Mouse (Mus musculus) erythroid progenitor cell, adult 5-6 weeks (primary cell): ENCODE results near the gene Stip1. TPM values are rescaled to one million over a fixed set of nuclear protein-coding genes. Genes with fewer than 3 reads are reported as not detected.

Experiments used
- ATAC-seq: replicated peaks from 2 replicates; pipeline ENCODE4 v1.8.0; 2016; ENCODE audit warnings: moderate number of reproducible peaks, mild to moderate bottlenecking, moderate TSS enrichment, inconsistent platforms; ENCODE audit not compliant: poor library complexity, low FRiP score, severe bottlenecking
- total RNA-seq, 2 experiments: library from RNA; stranded (forward) in 1 of 2; stranded (reverse) in 1 of 2; fragments of 150-400 nt in 1 of 2; fragments of 186-747, 209-891 nt in 1 of 2; gene quantifications; 2 replicates each; pipeline versions ENCODE4 v1.2.3 to v1.2.4; 2015 to 2017; ENCODE audit warnings: low replicate concordance in 2 of 2

Gene Stip1
- total RNA-seq, 2 experiments from 2014 or later, result 59.5 to 60.8 TPM

DNA sequence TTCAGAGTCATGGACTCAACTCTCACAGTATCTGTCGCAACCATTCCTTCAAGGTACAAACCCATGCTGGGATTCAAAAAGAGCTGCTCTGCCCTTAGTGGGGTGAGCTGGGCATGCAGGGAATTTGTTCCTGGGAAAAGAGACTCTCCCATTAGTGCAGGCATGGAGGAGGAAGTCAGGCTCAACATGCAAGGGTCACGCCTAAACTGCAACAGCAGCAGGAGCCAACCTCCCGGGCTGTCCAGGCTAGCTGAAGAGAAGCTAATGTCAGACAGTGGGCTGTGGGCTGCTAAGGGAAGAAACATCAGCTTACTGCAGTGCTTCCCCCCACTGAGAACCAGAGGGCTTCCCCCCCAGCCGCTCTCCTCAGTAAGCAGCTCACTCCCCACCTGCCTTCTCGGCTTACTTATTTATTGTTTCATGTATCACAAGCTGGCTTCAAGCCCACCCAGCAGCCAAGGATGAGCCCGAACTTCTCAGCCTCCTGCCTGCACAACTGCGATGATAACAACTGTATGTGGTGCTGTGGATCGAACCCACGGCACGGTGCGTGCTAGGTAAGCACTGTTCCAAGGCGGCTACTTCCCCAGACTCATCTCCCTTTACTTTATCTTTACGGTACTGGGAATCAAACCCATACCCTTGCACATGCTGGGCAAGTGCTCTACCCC is 67.4 kb downstream of the Stip1 start:
- ATAC-seq, result no peak

DNA sequence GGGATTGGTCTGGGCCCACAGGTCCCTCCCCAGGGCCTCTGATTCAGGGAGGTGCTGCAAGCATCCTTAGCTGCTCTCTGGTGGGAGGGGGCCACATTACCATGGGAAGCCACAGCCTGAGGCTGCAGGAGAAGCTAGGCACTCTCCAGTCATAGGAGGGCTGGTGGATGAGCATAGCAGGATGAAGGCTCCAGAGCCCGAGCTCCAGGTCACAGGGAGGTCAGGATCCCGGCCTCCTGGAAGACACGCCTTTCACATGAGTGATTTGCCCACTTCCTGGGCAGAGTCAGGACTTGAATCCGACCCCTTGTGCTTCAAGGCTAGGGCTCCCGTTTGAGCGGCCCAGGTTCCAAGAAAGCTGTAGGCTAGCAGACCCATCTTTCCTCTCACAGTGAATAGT is 68.1 kb downstream of the Stip1 start:
- ATAC-seq, result no peak

Other genes starting within 250 kb of the Stip1 start
- 0.72 TPM in 1 of 2 replicates, not detected in the other for gene Rps6ka4, start 199.3 kb downstream of the Stip1 start, total RNA-seq (2015; ENCODE audit: low replicate concordance)
- gene Rps6ka4, start 199.3 kb downstream of the Stip1 start, total RNA-seq (2017; ENCODE audit: low replicate concordance), result 1.2 and 1.5 TPM in 2 replicates
- 4.2 and 9.4 TPM in 2 replicates for gene Ccdc88b, start 181.8 kb downstream of the Stip1 start, total RNA-seq (2015; ENCODE audit: low replicate concordance)
- gene Ccdc88b, start 181.8 kb downstream of the Stip1 start, total RNA-seq (2017; ENCODE audit: low replicate concordance), result 6.4 and 12.1 TPM in 2 replicates
- 30.6 and 44.0 TPM in 2 replicates for gene Trmt112, start 130.3 kb downstream of the Stip1 start, total RNA-seq (2015; ENCODE audit: low replicate concordance)
- 20.2 and 33.6 TPM in 2 replicates for gene Trmt112, start 130.3 kb downstream of the Stip1 start, total RNA-seq (2017; ENCODE audit: low replicate concordance)
- gene Prdx5, start 129.9 kb downstream of the Stip1 start, total RNA-seq (2015; ENCODE audit: low replicate concordance), result 130 and 145 TPM in 2 replicates
- gene Prdx5, start 129.9 kb downstream of the Stip1 start, total RNA-seq (2017; ENCODE audit: low replicate concordance), result 101 and 126 TPM in 2 replicates
- gene Esrra, start 118.2 kb downstream of the Stip1 start, total RNA-seq (2015; ENCODE audit: low replicate concordance), result 2.9 and 3.4 TPM in 2 replicates
- 0.61 and 2.7 TPM in 2 replicates for gene Esrra, start 118.2 kb downstream of the Stip1 start, total RNA-seq (2017; ENCODE audit: low replicate concordance)
- not detected in 2 replicates for gene Catsperz, start 114.6 kb downstream of the Stip1 start, total RNA-seq (2015; ENCODE audit: low replicate concordance)
- gene Catsperz, start 114.6 kb downstream of the Stip1 start, total RNA-seq (2017; ENCODE audit: low replicate concordance), result not detected in 2 replicates
- gene Kcnk4, start 105.5 kb downstream of the Stip1 start, total RNA-seq (2015; ENCODE audit: low replicate concordance), result not detected in 2 replicates
- gene Kcnk4, start 105.5 kb downstream of the Stip1 start, total RNA-seq (2017; ENCODE audit: low replicate concordance), result not detected in 2 replicates
- 2.9 and 5.0 TPM in 2 replicates for gene Bad, start 98.1 kb downstream of the Stip1 start, total RNA-seq (2015; ENCODE audit: low replicate concordance)
- 6.3 and 10.9 TPM in 2 replicates for gene Bad, start 98.1 kb downstream of the Stip1 start, total RNA-seq (2017; ENCODE audit: low replicate concordance)
- 2.9 TPM in 2 replicates for gene Gpr137, start 97.5 kb downstream of the Stip1 start, total RNA-seq (2015; ENCODE audit: low replicate concordance)
- gene Gpr137, start 97.5 kb downstream of the Stip1 start, total RNA-seq (2017; ENCODE audit: low replicate concordance), result 2.8 TPM in 1 of 2 replicates, not detected in the other
- 31.0 and 59.1 TPM in 2 replicates for gene Ppp1r14b, start 65.0 kb downstream of the Stip1 start, total RNA-seq (2015; ENCODE audit: low replicate concordance)
- 0.91 and 10.4 TPM in 2 replicates for gene Ppp1r14b, start 65.0 kb downstream of the Stip1 start, total RNA-seq (2017; ENCODE audit: low replicate concordance)
- 1.4 and 1.7 TPM in 2 replicates for gene Plcb3, start 63.5 kb downstream of the Stip1 start, total RNA-seq (2015; ENCODE audit: low replicate concordance)
- 0.68 and 1.8 TPM in 2 replicates for gene Plcb3, start 63.5 kb downstream of the Stip1 start, total RNA-seq (2017; ENCODE audit: low replicate concordance)
- 38.1 and 93.3 TPM in 2 replicates for gene Fkbp2, start 59.5 kb downstream of the Stip1 start, total RNA-seq (2015; ENCODE audit: low replicate concordance)
- 31.0 and 34.9 TPM in 2 replicates for gene Fkbp2, start 59.5 kb downstream of the Stip1 start, total RNA-seq (2017; ENCODE audit: low replicate concordance)
- 13.7 and 22.2 TPM in 2 replicates for gene Vegfb, start 52.3 kb downstream of the Stip1 start, total RNA-seq (2015; ENCODE audit: low replicate concordance)
- 0.98 and 4.1 TPM in 2 replicates for gene Vegfb, start 52.3 kb downstream of the Stip1 start, total RNA-seq (2017; ENCODE audit: low replicate concordance)
- gene Dnajc4, start 47.4 kb downstream of the Stip1 start, total RNA-seq (2015; ENCODE audit: low replicate concordance), result 11.5 TPM in 1 of 2 replicates, not detected in the other
- 2.2 and 2.6 TPM in 2 replicates for gene Dnajc4, start 47.4 kb downstream of the Stip1 start, total RNA-seq (2017; ENCODE audit: low replicate concordance)
- 4.2 and 10.1 TPM in 2 replicates for gene Nudt22, start 43.9 kb downstream of the Stip1 start, total RNA-seq (2015; ENCODE audit: low replicate concordance)
- 0.26 and 3.9 TPM in 2 replicates for gene Nudt22, start 43.9 kb downstream of the Stip1 start, total RNA-seq (2017; ENCODE audit: low replicate concordance)
- not detected in 2 replicates for gene Trpt1, start 43.8 kb downstream of the Stip1 start, total RNA-seq (2015; ENCODE audit: low replicate concordance)
- not detected in 2 replicates for gene Trpt1, start 43.8 kb downstream of the Stip1 start, total RNA-seq (2017; ENCODE audit: low replicate concordance)
- gene Fermt3, start 20.5 kb downstream of the Stip1 start, total RNA-seq (2015; ENCODE audit: low replicate concordance), result 30.6 and 38.6 TPM in 2 replicates
- 63.9 and 69.1 TPM in 2 replicates for gene Fermt3, start 20.5 kb downstream of the Stip1 start, total RNA-seq (2017; ENCODE audit: low replicate concordance)
- gene Macrod1, start 16.8 kb upstream of the Stip1 start, total RNA-seq (2015; ENCODE audit: low replicate concordance), result not detected in 2 replicates
- 0.53 and 1.2 TPM in 2 replicates for gene Macrod1, start 16.8 kb upstream of the Stip1 start, total RNA-seq (2017; ENCODE audit: low replicate concordance)
- gene Flrt1, start 65.8 kb upstream of the Stip1 start, total RNA-seq (2015; ENCODE audit: low replicate concordance), result not detected in 2 replicates
- not detected in 2 replicates for gene Flrt1, start 65.8 kb upstream of the Stip1 start, total RNA-seq (2017; ENCODE audit: low replicate concordance)
- gene Otub1, start 166.3 kb upstream of the Stip1 start, total RNA-seq (2015; ENCODE audit: low replicate concordance), result 17.3 and 25.6 TPM in 2 replicates
- gene Otub1, start 166.3 kb upstream of the Stip1 start, total RNA-seq (2017; ENCODE audit: low replicate concordance), result 8.2 and 10.0 TPM in 2 replicates
- gene Cox8a, start 177.6 kb upstream of the Stip1 start, total RNA-seq (2015; ENCODE audit: low replicate concordance), result 226 and 267 TPM in 2 replicates
- gene Cox8a, start 177.6 kb upstream of the Stip1 start, total RNA-seq (2017; ENCODE audit: low replicate concordance), result 106 and 241 TPM in 2 replicates
- gene Naa40, start 201.2 kb upstream of the Stip1 start, total RNA-seq (2015; ENCODE audit: low replicate concordance), result 35.6 and 47.2 TPM in 2 replicates
- gene Naa40, start 201.2 kb upstream of the Stip1 start, total RNA-seq (2017; ENCODE audit: low replicate concordance), result 44.8 and 57.3 TPM in 2 replicates
- gene Rcor2, start 227.4 kb upstream of the Stip1 start, total RNA-seq (2015; ENCODE audit: low replicate concordance), result 2.2 TPM in 1 of 2 replicates, not detected in the other
- gene Rcor2, start 227.4 kb upstream of the Stip1 start, total RNA-seq (2017; ENCODE audit: low replicate concordance), result 0.53 TPM in 1 of 2 replicates, not detected in the other